Mouse (Mus musculus) kidney, embryonic 14.5 days (tissue): ENCODE results near the gene Sec13. TPM values are rescaled to one million over a fixed set of nuclear protein-coding genes. Genes with fewer than 3 reads are reported as not detected.

Experiments used
- ATAC-seq: fragments of 200-750 bp; cut with Nextera tagmentation; 2 replicates; pipeline ENCODE4 v1.8.0; 2017; ENCODE audit warnings: moderate number of reproducible peaks, mild to moderate bottlenecking, moderate TSS enrichment, moderate library complexity; ENCODE audit not compliant: low FRiP score, low TSS enrichment
- H3K27ac ChIP-seq: fragments of 300-500 bp; sonication (generic); 2 replicates; pipeline ENCODE4 v1.5.1; 2014; ENCODE audit warnings: low read depth, mild to moderate bottlenecking, low read length, moderate library complexity, mixed read lengths
- H3K27me3 ChIP-seq: fragments of 300-500 bp; sonication (generic); 2 replicates; pipeline ENCODE4 v1.6.1; 2014; ENCODE audit warnings: mild to moderate bottlenecking, low read length; ENCODE audit not compliant: control insufficient read depth, insufficient read depth
- H3K36me3 ChIP-seq: fragments of 300-500 bp; sonication (generic); 2 replicates; pipeline ENCODE4 v1.6.1; 2014; ENCODE audit warnings: low read length, mixed read lengths; ENCODE audit not compliant: control insufficient read depth, insufficient read depth
- H3K4me1 ChIP-seq: fragments of 300-500 bp; sonication (generic); 2 replicates; pipeline ENCODE4 v1.6.1; 2014; ENCODE audit warnings: low read length, mixed read lengths; ENCODE audit not compliant: control insufficient read depth, insufficient read depth
- H3K4me2 ChIP-seq: fragments of 300-500 bp; sonication (generic); replicated peaks from 2 replicates; pipeline ENCODE4 v1.6.1; 2014; ENCODE audit warnings: low read depth, mild to moderate bottlenecking, low read length
- H3K4me3 ChIP-seq: fragments of 300-500 bp; sonication (generic); 2 replicates; pipeline ENCODE4 v1.5.1; 2014; ENCODE audit warnings: mild to moderate bottlenecking, low read length
- H3K9ac ChIP-seq: fragments of 300-500 bp; sonication (generic); 2 replicates; pipeline ENCODE4 v1.6.1; 2014; ENCODE audit warnings: low read depth, mild to moderate bottlenecking, low read length, moderate library complexity
- H3K9me3 ChIP-seq: fragments of 300-500 bp; sonication (generic); 2 replicates; pipeline ENCODE4 v1.6.1; 2016; ENCODE audit warnings: low read length; ENCODE audit not compliant: control insufficient read depth
- WGBS: fragments of 180-500 bp; shearing (Covaris S2); extraction: QIAGEN DNeasy Blood & Tissue Kit; methylation state at CpG from one replicate; pipeline ENCODE4 v1.1.7; 2014; 5-methylcytosine and 5-hydroxymethylcytosine counted together
- polyA plus RNA-seq: library from polyadenylated mRNA; unstranded; fragments of >200 nt; fragmentation: Nextera tagmentation; extraction: Ambion mirVana; gene quantifications from 2 replicates; pipeline ENCODE4 v1.2.1, GENCODE M21; 2014

The Sec13 gene
- polyA plus RNA-seq, 1 experiment from 2014 or later = 286 TPM

- peak overlapping the region; percentile 93 for H3K4me2 ChIP-seq
- H3K4me1 ChIP-seq = peaks cover 20% of the 10 kb centered on the region
- H3K4me3 ChIP-seq = peak overlapping the region; percentile 71; the same call in 1 of the 2 replicates
- H3K36me3 ChIP-seq = peaks cover under 1% of the 10 kb centered on the region; the same call in 1 of the 2 replicates
- no peaks in the 10 kb centered on the region for H3K27me3 ChIP-seq
- no peak for ATAC-seq
- 33% methylated on average over 4 of the region's 4 CpGs for WGBS
- H3K9ac ChIP-seq = peak overlapping the region; percentile 38; the same call in 1 of the 2 replicates
- H3K9me3 ChIP-seq = no peaks in the 10 kb centered on the region
- H3K27ac ChIP-seq = peak overlapping the region; percentile 69
Measured at GRCm38 (mm10) chr6:113695766-113696355, 44.7 kb downstream of the Sec13 start.

- Histone ChIP-seq H3K4me3 (no peak overlapping the region), H3K9me3 (no peaks in the 10 kb centered on the region), H3K9ac (no peak overlapping the region), H3K4me2 (no peak overlapping the region), H3K36me3 (no peaks in the 10 kb centered on the region; the same call in 1 of the 2 replicates), H3K27me3 (no peaks in the 10 kb centered on the region), H3K27ac (no peak overlapping the region), H3K4me1 (peaks cover 25% of the 10 kb centered on the region)
- ATAC-seq = no peak
- 68% methylated on average over 1 of the region's 1 CpGs for WGBS
Measured at GRCm38 (mm10) chr6:113695203-113695602, 45.3 kb downstream of the Sec13 start.

- 85% methylated on average over 5 of the region's 5 CpGs for WGBS
- Histone ChIP-seq H3K4me1 (peaks cover 26% of the 10 kb centered on the region), H3K36me3 (no peaks in the 10 kb centered on the region), H3K9me3 (no peaks in the 10 kb centered on the region), H3K4me3 (no peak overlapping the region), H3K27ac (no peak overlapping the region), H3K9ac (no peak overlapping the region), H3K4me2 (no peak overlapping the region), H3K27me3 (no peaks in the 10 kb centered on the region)
- no peak for ATAC-seq
Measured at GRCm38 (mm10) chr6:113693377-113693776, 47.2 kb downstream of the Sec13 start.

- 82% methylated on average over 5 of the region's 5 CpGs for WGBS
- Histone ChIP-seq H3K27me3 (no peaks in the 10 kb centered on the region), H3K27ac (no peak overlapping the region), H3K9me3 (no peaks in the 10 kb centered on the region), H3K4me1 (peaks cover 22% of the 10 kb centered on the region), H3K4me3 (no peak overlapping the region), H3K9ac (no peak overlapping the region), H3K36me3 (no peaks in the 10 kb centered on the region), H3K4me2 (no peak overlapping the region)
- ATAC-seq = no peak
Measured at GRCm38 (mm10) chr6:113692661-113693133, 47.8 kb downstream of the Sec13 start.

GRCm38 (mm10) chr6:113691084-113691462 is 49.5 kb downstream of the Sec13 start:
- Histone ChIP-seq H3K9me3 (no peaks in the 10 kb centered on the region), H3K4me2 (peak overlapping the region; percentile 39), H3K4me1 (peaks cover 20% of the 10 kb centered on the region), H3K4me3 (peak overlapping the region; percentile 13; the same call in 1 of the 2 replicates), H3K36me3 (no peaks in the 10 kb centered on the region), H3K27ac (peak overlapping the region; percentile 91), H3K27me3 (no peaks in the 10 kb centered on the region), H3K9ac (peak overlapping the region; percentile 44; the same call in 1 of the 2 replicates)
- 60% methylated on average over 4 of the region's 4 CpGs for WGBS
- ATAC-seq = no peak

DNA sequence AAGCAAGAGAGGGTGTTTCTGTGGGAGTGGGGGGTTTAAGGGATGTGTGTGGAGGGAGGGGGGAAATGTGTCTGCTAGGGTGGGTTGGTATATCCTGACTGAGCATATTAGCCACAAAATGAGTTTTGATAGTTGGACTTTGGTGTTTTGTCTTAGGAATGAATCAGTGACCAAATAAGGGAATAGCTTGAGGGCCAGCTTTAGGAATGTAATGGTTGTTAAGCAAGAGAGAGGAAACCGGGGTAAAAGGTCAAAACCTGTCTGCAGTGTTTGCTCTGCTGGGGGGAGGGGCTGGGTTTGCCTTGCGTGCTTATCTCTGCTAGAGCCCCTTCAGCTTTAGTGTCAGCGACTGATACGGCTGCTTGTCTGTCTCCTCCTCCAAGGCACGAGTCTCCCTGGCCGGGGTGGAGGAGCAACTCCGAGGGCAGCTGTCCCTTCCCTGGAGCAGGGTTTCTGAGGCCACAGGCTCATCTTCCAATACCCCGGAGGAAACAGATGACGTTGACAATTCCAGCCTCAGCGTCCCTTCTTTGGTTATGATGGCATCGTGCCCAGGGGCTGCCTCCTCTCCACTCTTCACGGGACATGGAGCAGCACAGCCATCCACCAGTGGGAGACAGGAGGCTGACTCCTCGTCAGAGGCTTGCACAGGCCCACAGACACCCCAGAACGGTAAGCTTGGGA is 50.0 kb downstream of the Sec13 start:
- peak; percentile 78 for ATAC-seq
- H3K27me3 ChIP-seq = no peaks in the 10 kb centered on the region
- peak overlapping the region; percentile 13; the same call in 1 of the 2 replicates for H3K4me3 ChIP-seq
- no peaks in the 10 kb centered on the region for H3K9me3 ChIP-seq
- H3K27ac ChIP-seq = peak overlapping the region; percentile 91
- H3K36me3 ChIP-seq = no peaks in the 10 kb centered on the region
- H3K4me2 ChIP-seq = peak overlapping the region; percentile 39
- WGBS = 2% methylated on average over 14 of the region's 14 CpGs
- H3K9ac ChIP-seq = peak overlapping the region; percentile 44; the same call in 1 of the 2 replicates
- peaks cover 16% of the 10 kb centered on the region for H3K4me1 ChIP-seq

GRCm38 (mm10) chr6:113690008-113690399 is 50.5 kb downstream of the Sec13 start:
- H3K27ac ChIP-seq = peak overlapping the region; percentile 91
- H3K4me1 ChIP-seq = peaks cover 16% of the 10 kb centered on the region
- 0 out of 2 replicates have a peak overlapping the region, but pooled peaks have one; percentile 13 for H3K4me3 ChIP-seq
- no peaks in the 10 kb centered on the region for H3K36me3 ChIP-seq
- peak; percentile 86 for ATAC-seq
- H3K9ac ChIP-seq = peak overlapping the region; percentile 32; the same call in 1 of the 2 replicates
- peak overlapping the region; percentile 39 for H3K4me2 ChIP-seq
- no peaks in the 10 kb centered on the region for H3K27me3 ChIP-seq
- no peaks in the 10 kb centered on the region for H3K9me3 ChIP-seq
- 3% methylated on average over 7 of the region's 7 CpGs for WGBS

DNA sequence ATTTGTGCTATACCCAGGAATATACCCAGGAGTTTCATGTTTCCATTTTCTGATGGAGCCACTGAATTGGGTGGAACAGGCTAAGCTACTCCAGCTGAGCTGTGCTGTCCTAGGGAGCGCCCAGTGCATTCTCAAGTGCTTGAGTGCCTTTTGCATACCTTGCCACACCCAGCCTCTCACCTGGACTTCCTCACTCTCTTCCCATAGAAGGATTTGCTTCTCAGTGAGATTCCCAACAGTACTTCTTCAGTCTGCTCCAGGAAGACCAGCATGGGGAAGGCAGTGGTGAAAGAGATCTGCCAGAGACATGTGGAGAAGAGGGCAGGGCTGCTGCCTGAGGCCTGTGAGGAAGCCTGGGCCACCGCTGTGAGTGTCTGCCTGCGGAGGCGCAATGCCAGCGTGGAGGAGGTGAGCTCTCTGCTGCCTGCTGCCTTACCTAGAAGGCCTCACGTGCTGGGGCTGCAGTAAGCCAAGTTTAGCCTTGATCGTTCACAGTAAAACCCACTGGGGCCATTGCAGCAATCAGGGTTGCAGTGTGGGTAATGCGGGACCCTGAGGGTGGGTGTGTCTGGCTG is 53.9 kb downstream of the Sec13 start:
- Histone ChIP-seq H3K4me1 (peaks cover 16% of the 10 kb centered on the region), H3K27me3 (no peaks in the 10 kb centered on the region), H3K4me2 (no peak overlapping the region), H3K9ac (no peak overlapping the region), H3K9me3 (no peaks in the 10 kb centered on the region), H3K4me3 (no peak overlapping the region), H3K27ac (no peak overlapping the region), H3K36me3 (no peaks in the 10 kb centered on the region)
- no peak for ATAC-seq
- 55% methylated on average over 8 of the region's 8 CpGs for WGBS
